Mouse (Mus musculus) hindbrain, embryonic 11.5 days (tissue): Measurements from ENCODE around the gene Zfp747. TPM values are rescaled to one million over a fixed set of nuclear protein-coding genes. Genes with fewer than 3 reads are reported as not detected.
"Not testable (repeated sequence)": the region's sequence is repeated elsewhere in the genome, so short reads cannot be mapped to it uniquely, and the experiment has no call there.

ENCODE experiments used
- ATAC-seq: fragments of 200-750 bp; cut with Nextera tagmentation; 2 replicates; pipeline ENCODE4 v1.8.0; 2017; ENCODE audit warnings: mild to moderate bottlenecking, moderate TSS enrichment, moderate library complexity; ENCODE audit not compliant: low FRiP score
- DNase-seq: peaks from one replicate; pipeline ENCODE4 v3.0.0-alpha.2; 2015; ENCODE audit warnings: low spot score
- H3K27ac ChIP-seq: fragments of 300-500 bp; sonication (generic); 2 replicates; pipeline ENCODE4 v1.5.1; 2014; ENCODE audit warnings: mild to moderate bottlenecking, low read depth, low read length
- H3K27me3 ChIP-seq: fragments of 300-500 bp; sonication (generic); 2 replicates; pipeline ENCODE4 v1.6.1; 2014; ENCODE audit warnings: mild to moderate bottlenecking, low read length, moderate library complexity, mixed read lengths; ENCODE audit not compliant: control insufficient read depth, insufficient read depth
- H3K36me3 ChIP-seq: fragments of 300-500 bp; sonication (generic); 2 replicates; pipeline ENCODE4 v1.6.1; 2014; ENCODE audit warnings: mild to moderate bottlenecking, low read length, moderate library complexity, mixed read lengths; ENCODE audit not compliant: control insufficient read depth, insufficient read depth
- H3K4me1 ChIP-seq: fragments of 300-500 bp; sonication (generic); replicated peaks from 2 replicates; pipeline ENCODE4 v1.6.1; 2014; ENCODE audit warnings: low read length, mixed read lengths; ENCODE audit not compliant: control insufficient read depth, insufficient read depth
- H3K4me2 ChIP-seq: fragments of 300-500 bp; sonication (generic); replicated peaks from 2 replicates; pipeline ENCODE4 v1.6.1; 2014; ENCODE audit warnings: mild to moderate bottlenecking, low read depth, low read length
- H3K4me3 ChIP-seq: fragments of 300-500 bp; sonication (generic); 2 replicates; pipeline ENCODE4 v1.5.1; 2014; ENCODE audit warnings: low read depth, low read length
- H3K9ac ChIP-seq: fragments of 300-500 bp; sonication (generic); 2 replicates; pipeline ENCODE4 v1.6.1; 2014; ENCODE audit warnings: low read depth, low read length
- H3K9me3 ChIP-seq: fragments of 300-500 bp; sonication (generic); 2 replicates; pipeline ENCODE4 v1.6.1; 2016; ENCODE audit warnings: low read length; ENCODE audit not compliant: control insufficient read depth
- WGBS: fragments of 180-500 bp; shearing (Covaris S2); extraction: QIAGEN DNeasy Blood & Tissue Kit; methylation state at CpG from one replicate; pipeline ENCODE4 v1.1.7; 2014; 5-methylcytosine and 5-hydroxymethylcytosine counted together
- polyA plus RNA-seq: library from polyadenylated mRNA; unstranded; fragments of >200 nt; fragmentation: Nextera tagmentation; extraction: Ambion mirVana; gene quantifications from 2 replicates; pipeline ENCODE4 v1.2.1, GENCODE M21; 2014

The Zfp747 gene
- polyA plus RNA-seq, 1 experiment from 2014 or later: 6.7 TPM

- Histone ChIP-seq H3K27me3 (no peaks in the 10 kb centered on the region), H3K9me3 (no peaks in the 10 kb centered on the region), H3K4me1 (no peaks in the 10 kb centered on the region), H3K36me3 (no peaks in the 10 kb centered on the region), H3K9ac (no peak overlapping the region), H3K4me2 (no peak overlapping the region), H3K27ac (no peak overlapping the region), H3K4me3 (no peak overlapping the region)
- 43% methylated on average over 2 of the region's 2 CpGs for WGBS
- ATAC-seq (no peak), DNase-seq (no peak)
Observed at GRCm38 (mm10) chr7:127402980-127403379, 27.1 kb upstream of the Zfp747 start.

GRCm38 (mm10) chr7:127400355-127400754, 24.5 kb upstream of the Zfp747 start:
- Histone ChIP-seq H3K27ac (no peak overlapping the region), H3K27me3 (no peaks in the 10 kb centered on the region), H3K4me1 (no peaks in the 10 kb centered on the region), H3K9ac (no peak overlapping the region), H3K36me3 (no peaks in the 10 kb centered on the region), H3K9me3 (no peaks in the 10 kb centered on the region), H3K4me3 (no peak overlapping the region), H3K4me2 (no peak overlapping the region)
- DNase-seq: no peak
- 66% methylated on average over 3 of the region's 3 CpGs for WGBS
- no peak for ATAC-seq

GRCm38 (mm10) chr7:127393944-127394333, 18.1 kb upstream of the Zfp747 start:
- H3K4me3 ChIP-seq: peak overlapping the region; percentile 72
- peak overlapping the region; percentile 84 for H3K4me2 ChIP-seq
- no peaks in the 10 kb centered on the region for H3K36me3 ChIP-seq
- no peaks in the 10 kb centered on the region for H3K9me3 ChIP-seq
- no peak overlapping the region for H3K27ac ChIP-seq
- ATAC-seq: no peak
- H3K9ac ChIP-seq: peak overlapping the region; percentile 54
- DNase-seq: no peak
- WGBS: 34% methylated on average over 7 of the region's 7 CpGs
- H3K27me3 ChIP-seq: no peaks in the 10 kb centered on the region
- H3K4me1 ChIP-seq: no peaks in the 10 kb centered on the region

- Histone ChIP-seq H3K27me3 (no peaks in the 10 kb centered on the region), H3K27ac (peak within 1 kb of the TSS; percentile 52), H3K36me3 (no peaks in the 10 kb centered on the region), H3K4me2 (peak within 1 kb of the TSS; percentile 84), H3K9ac (peak within 1 kb of the TSS; percentile 86), H3K9me3 (no peaks in the 10 kb centered on the region), H3K4me3 (peak within 1 kb of the TSS; percentile 72), H3K4me1 (no peaks in the 10 kb centered on the region)
- DNase-seq: peak; percentile 98
- WGBS: 2% methylated on average over 45 of the region's 45 CpGs
- ATAC-seq: peak; percentile 97
Observed at GRCm38 (mm10) chr7:127393157-127393943, 17.5 kb upstream of the Zfp747 start, which contains the start of gene E430018J23Rik. Gene E430018J23Rik, minus strand, starts transcription at chr7:127393629.

GRCm38 (mm10) chr7:127392251-127392824, 16.5 kb upstream of the Zfp747 start:
- WGBS: 91% methylated on average over 8 of the region's 8 CpGs
- ATAC-seq (peak; percentile 17; the same call in 1 of the 2 replicates), DNase-seq (peak; percentile 9)
- Histone ChIP-seq H3K27ac (no peak overlapping the region), H3K27me3 (no peaks in the 10 kb centered on the region), H3K4me1 (no peaks in the 10 kb centered on the region), H3K9ac (no peak overlapping the region), H3K36me3 (no peaks in the 10 kb centered on the region), H3K4me2 (peak overlapping the region; percentile 84), H3K9me3 (no peaks in the 10 kb centered on the region), H3K4me3 (peak overlapping the region; percentile 72)

- H3K4me3 ChIP-seq: no peak overlapping the region
- H3K9me3 ChIP-seq: no peaks in the 10 kb centered on the region
- no peak overlapping the region for H3K9ac ChIP-seq
- ATAC-seq (no peak), DNase-seq (no peak)
- no peaks in the 10 kb centered on the region for H3K4me1 ChIP-seq
- H3K27ac ChIP-seq: no peak overlapping the region
- no peak overlapping the region for H3K4me2 ChIP-seq
- 96% methylated on average over 16 of the region's 16 CpGs for whole genome bisulfite sequencing
- no peaks in the 10 kb centered on the region for H3K27me3 ChIP-seq
- H3K36me3 ChIP-seq: no peaks in the 10 kb centered on the region
Observed at GRCm38 (mm10) chr7:127391538-127391937, 15.7 kb upstream of the Zfp747 start.

- ATAC-seq (no peak), DNase-seq (no peak)
- Histone ChIP-seq H3K9me3 (no peaks in the 10 kb centered on the region), H3K9ac (no peak overlapping the region), H3K36me3 (no peaks in the 10 kb centered on the region), H3K27me3 (no peaks in the 10 kb centered on the region), H3K4me2 (no peak overlapping the region), H3K27ac (no peak overlapping the region), H3K4me3 (no peak overlapping the region), H3K4me1 (no peaks in the 10 kb centered on the region)
- 78% methylated on average over 7 of the region's 7 CpGs for WGBS
Observed at GRCm38 (mm10) chr7:127390306-127390705, 14.5 kb upstream of the Zfp747 start.

GRCm38 (mm10) chr7:127388201-127388600, 12.4 kb upstream of the Zfp747 start:
- H3K9ac ChIP-seq, H3K4me2 ChIP-seq, H3K9me3 ChIP-seq, DNase-seq, H3K36me3 ChIP-seq, H3K4me1 ChIP-seq, H3K27ac ChIP-seq, ATAC-seq, H3K4me3 ChIP-seq, H3K27me3 ChIP-seq: not testable (repeated sequence)
